Mouse (Mus musculus): ENCODE results near the gene A430033K04Rik. TPM values are rescaled to one million over a fixed set of nuclear protein-coding genes. Genes with fewer than 3 reads are reported as not detected.
A peak's percentile ranks its signal among the peaks of the same experiment; 100 is the strongest.

The A430033K04Rik gene
- polyA plus RNA-seq, 1 experiment from 2014 or later: 13.4 TPM

GRCm38 (mm10) chr5:138657854-138658253, 35.2 kb downstream of the A430033K04Rik start:
- H3K4me1 ChIP-seq: no peaks in the 10 kb centered on the region
- no peaks in the 10 kb centered on the region for H3K9me3 ChIP-seq (replicated peaks)
- no peaks in the 10 kb centered on the region for H3K27me3 ChIP-seq (ENCODE audit: low read depth, poor library complexity, severe bottlenecking)
- H3K4me3 ChIP-seq: no peak overlapping the region
- peak; percentile 36 for DNase-seq (ENCODE audit: low spot score)
- H3K27ac ChIP-seq: no peak overlapping the region
- no peaks in the 10 kb centered on the region for H3K36me3 ChIP-seq
- WGBS: 40% methylated on average over 6 of the region's 6 CpGs

DNA sequence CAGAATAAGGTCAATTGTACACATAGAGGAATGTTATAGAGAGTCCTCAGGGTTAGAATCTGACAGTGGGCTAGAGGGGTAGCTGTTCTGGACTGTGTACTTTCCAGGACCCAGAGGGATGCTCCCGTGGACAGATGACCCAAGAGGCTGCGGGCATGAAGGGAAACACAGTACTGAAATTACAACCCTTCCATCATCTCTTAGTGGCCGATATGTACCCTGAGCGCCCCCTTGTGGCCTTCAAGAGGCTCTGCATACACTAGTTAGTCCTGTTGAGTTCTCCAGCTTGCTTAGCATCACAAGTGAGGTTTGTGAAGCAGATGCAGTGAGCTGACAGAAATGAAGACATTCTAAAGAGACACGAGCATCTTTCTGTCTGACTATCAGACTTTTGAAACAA, 36.3 kb downstream of the A430033K04Rik start:
- Histone ChIP-seq H3K36me3 (no peaks in the 10 kb centered on the region), H3K27me3 (ENCODE audit: low read depth, poor library complexity, severe bottlenecking) (no peaks in the 10 kb centered on the region), H3K27ac (no peak overlapping the region), H3K4me3 (no peak overlapping the region), H3K4me1 (no peaks in the 10 kb centered on the region), H3K9me3 (replicated peaks) (no peaks in the 10 kb centered on the region)
- peak; percentile 77 for DNase-seq (ENCODE audit: low spot score)
- 15% methylated on average over 5 of the region's 5 CpGs for WGBS

DNA sequence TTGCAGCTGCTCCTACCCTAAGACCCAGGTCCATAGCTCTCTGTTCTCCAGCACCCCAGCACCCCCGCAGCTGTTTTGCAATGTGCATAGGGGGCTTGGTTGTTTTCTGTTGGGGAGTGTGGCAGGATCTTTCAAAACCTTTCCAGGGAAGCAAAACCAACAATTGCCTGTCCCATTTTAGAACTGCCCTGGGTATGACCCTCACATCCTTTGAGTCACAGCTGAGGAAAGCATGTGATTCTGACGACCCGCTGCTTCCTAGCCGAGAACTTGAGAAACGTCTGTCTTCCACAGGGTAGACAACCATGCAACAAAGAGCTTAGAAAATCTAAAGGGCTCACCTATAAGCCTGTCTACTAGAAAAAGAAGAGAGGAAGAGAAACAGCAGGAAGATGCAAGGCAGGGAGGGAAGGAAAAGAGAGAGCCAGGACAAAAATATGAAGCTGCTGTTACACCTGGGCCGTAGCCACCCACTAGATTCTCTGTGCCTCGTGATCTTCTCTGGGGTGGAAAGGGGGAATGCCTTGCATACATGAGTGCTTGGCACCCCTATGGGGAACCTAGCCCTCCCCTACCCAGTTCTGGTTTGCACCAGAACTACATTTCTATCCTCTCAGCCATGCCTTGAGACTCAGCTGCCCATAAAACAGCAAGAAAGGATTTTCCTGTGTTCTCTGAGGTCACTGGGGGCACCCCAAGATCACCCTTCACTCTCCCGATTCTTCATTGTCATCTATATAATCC, 60.5 kb downstream of the A430033K04Rik start:
- no peaks in the 10 kb centered on the region for H3K27me3 ChIP-seq (ENCODE audit: low read depth, poor library complexity, severe bottlenecking)
- no peak overlapping the region for H3K4me3 ChIP-seq
- H3K4me1 ChIP-seq: no peaks in the 10 kb centered on the region
- H3K27ac ChIP-seq: no peak overlapping the region
- no peaks in the 10 kb centered on the region for H3K9me3 ChIP-seq (replicated peaks)
- DNase-seq (ENCODE audit: low spot score): no peak
- WGBS: 74% methylated on average over 8 of the region's 8 CpGs
- H3K36me3 ChIP-seq: no peaks in the 10 kb centered on the region

DNA sequence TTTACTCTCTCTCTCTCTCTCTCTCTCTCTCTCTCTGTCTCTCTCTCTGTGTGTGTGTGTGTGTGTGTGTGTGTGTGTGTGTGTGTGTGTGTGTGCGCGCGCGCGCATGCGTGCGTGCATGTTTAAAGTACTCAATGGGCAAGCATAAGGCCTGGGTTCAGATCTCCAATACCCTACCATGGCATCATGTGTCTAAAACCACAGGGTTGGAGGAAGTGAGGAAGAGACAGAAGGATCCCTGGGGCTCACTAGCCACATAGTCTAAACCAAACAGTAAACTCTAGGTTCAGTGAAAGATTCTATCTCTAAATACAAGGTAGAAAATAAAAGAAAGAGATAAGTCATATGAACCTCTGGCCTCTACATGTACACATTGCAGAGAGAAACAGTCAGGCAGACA, 61.2 kb downstream of the A430033K04Rik start:
- Histone ChIP-seq H3K4me1 (no peaks in the 10 kb centered on the region), H3K27me3 (ENCODE audit: low read depth, poor library complexity, severe bottlenecking) (no peaks in the 10 kb centered on the region)

GRCm38 (mm10) chr5:138687453-138687852, 64.8 kb downstream of the A430033K04Rik start:
- 69% methylated on average over 5 of the region's 5 CpGs for WGBS
- DNase-seq (ENCODE audit: low spot score): no peak
- Histone ChIP-seq H3K36me3 (no peaks in the 10 kb centered on the region), H3K9me3 (replicated peaks) (no peaks in the 10 kb centered on the region), H3K4me1 (no peaks in the 10 kb centered on the region), H3K27ac (no peak overlapping the region), H3K27me3 (ENCODE audit: low read depth, poor library complexity, severe bottlenecking) (no peaks in the 10 kb centered on the region), H3K4me3 (no peak overlapping the region)

More for the DNA sequence above, 61.2 kb downstream of the A430033K04Rik start:
- no peak for DNase-seq (ENCODE audit: low spot score)
- 96% methylated on average over 7 of the region's 7 CpGs for whole genome bisulfite sequencing
- H3K4me3 ChIP-seq: no peak overlapping the region
- H3K27ac ChIP-seq: no peak overlapping the region
- H3K36me3 ChIP-seq: no peaks in the 10 kb centered on the region
- H3K9me3 ChIP-seq (replicated peaks): no peaks in the 10 kb centered on the region

GRCm38 (mm10) chr5:138689254-138689653, 66.6 kb downstream of the A430033K04Rik start:
- Histone ChIP-seq H3K27ac (no peak overlapping the region), H3K9me3 (replicated peaks) (no peaks in the 10 kb centered on the region), H3K27me3 (ENCODE audit: low read depth, poor library complexity, severe bottlenecking) (no peaks in the 10 kb centered on the region), H3K4me1 (peaks cover 2% of the 10 kb centered on the region; the same call in 1 of the 2 replicates), H3K36me3 (no peaks in the 10 kb centered on the region), H3K4me3 (no peak overlapping the region)
- 75% methylated on average over 5 of the region's 5 CpGs for WGBS
- DNase-seq (ENCODE audit: low spot score): no peak

DNA sequence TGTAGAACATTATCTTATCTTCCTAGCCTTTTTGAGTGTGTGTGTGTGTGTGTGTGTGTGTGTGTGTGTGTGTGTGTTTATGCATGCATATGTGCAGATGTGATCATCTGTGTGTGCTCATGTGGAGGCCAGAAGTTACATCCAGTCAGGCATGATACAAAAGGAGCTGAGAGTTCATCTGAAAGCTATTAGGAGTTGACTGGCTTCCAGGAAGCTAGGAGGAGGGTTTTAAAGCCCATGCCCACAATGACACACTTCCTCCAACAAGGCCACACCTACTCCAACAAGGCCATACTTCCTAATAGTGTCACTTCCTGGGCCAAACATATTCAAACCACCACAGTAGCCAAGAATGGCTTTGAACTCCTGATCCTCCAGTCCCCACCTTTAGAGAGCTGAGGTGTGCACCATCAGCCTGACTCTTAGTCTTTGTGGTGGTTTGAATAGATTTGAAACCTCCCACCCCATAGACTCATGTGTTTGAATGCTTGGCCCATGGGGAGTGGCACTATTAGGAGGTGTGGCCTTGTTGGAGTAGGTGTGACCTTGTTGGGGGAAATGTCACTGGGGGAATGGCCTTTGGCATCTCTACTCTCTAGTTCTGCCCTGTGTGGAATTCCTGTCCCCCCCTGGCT, 70.4 kb downstream of the A430033K04Rik start:
- no peak for DNase-seq (ENCODE audit: low spot score)
- H3K4me1 ChIP-seq: peaks cover 8% of the 10 kb centered on the region; the same call in 1 of the 2 replicates
- no peak overlapping the region for H3K4me3 ChIP-seq
- no peak overlapping the region for H3K27ac ChIP-seq
- H3K9me3 ChIP-seq (replicated peaks): no peaks in the 10 kb centered on the region
- no peaks in the 10 kb centered on the region for H3K27me3 ChIP-seq (ENCODE audit: low read depth, poor library complexity, severe bottlenecking)
- H3K36me3 ChIP-seq: no peaks in the 10 kb centered on the region

DNA sequence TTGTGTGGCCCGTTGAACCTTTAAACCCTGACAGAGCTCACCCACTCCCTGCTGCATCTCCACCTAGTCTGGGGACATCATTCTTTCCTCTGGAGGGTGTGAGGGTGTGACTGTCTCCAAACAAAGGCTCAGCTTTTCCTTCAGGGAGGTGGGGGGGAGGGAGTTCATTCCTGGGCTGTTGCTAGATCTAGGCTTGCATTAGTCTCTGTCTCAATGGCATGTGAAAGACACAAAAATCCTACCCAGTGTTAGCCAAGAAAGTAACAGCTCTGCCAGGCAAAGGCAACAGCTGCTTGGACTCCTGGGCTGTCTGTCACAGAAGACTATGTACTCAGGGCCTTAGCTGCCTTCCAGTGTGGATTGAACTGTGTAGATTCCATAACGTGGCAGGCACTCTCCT, 71.4 kb downstream of the A430033K04Rik start:
- Histone ChIP-seq H3K9me3 (replicated peaks) (no peaks in the 10 kb centered on the region), H3K27me3 (ENCODE audit: low read depth, poor library complexity, severe bottlenecking) (no peaks in the 10 kb centered on the region), H3K4me3 (no peak overlapping the region), H3K4me1 (peaks cover 8% of the 10 kb centered on the region; the same call in 1 of the 2 replicates), H3K27ac (no peak overlapping the region), H3K36me3 (no peaks in the 10 kb centered on the region)
- DNase-seq (ENCODE audit: low spot score): no peak
- 64% methylated on average over 2 of the region's 2 CpGs for WGBS

DNA sequence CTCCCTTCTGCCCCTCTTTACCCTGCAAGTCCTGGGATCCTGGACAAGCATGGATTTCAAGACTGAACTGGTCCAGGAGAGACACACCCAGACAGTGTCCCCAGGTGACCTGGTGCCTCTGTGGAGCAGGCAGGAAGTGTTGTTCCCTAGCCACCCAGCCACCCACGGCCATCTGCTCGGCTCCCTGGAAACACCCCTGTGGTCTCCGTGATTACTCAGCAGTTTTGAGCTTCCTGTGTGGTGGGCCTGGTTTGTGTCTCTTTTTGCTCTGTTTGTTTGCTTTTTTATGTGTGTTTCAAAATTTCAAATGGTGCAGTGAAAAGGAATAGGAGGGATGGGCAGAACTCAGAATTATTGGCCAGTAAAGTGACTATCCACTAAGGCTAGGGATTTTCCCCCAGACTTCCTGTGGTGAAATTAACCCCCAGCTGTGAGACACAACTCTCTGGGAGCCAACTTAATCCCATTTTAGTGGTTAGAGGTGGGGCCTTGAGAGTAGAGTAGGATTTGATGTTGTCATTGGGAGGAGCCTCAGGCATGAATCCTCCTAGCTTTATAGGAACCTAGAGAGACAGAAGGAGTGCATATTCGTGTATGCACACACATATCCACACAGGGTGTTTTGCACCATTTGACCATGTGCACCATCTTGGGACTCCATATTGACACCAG, 72.0 kb downstream of the A430033K04Rik start:
- no peaks in the 10 kb centered on the region for H3K36me3 ChIP-seq
- WGBS: 55% methylated on average over 4 of the region's 4 CpGs
- DNase-seq (ENCODE audit: low spot score): no peak

DNA sequence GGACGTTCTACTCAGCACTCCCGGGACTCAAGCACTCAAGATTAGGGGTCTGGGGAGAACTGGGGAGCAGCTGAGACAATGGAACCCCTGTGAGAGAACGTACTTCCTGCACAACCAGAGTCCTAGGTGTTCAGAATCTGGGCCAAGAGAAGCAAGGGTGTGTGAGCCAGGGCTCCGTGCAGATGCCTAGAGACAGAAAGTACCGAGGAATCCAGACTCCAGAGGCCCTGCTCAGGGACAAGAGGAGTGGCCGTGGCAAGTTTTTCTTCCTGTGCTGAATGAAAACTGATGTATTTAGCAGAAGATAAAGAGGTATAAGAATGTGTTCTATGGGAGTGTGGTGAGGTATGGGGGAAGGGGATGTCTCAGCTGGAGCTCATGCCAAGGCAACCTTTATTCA, 74.8 kb downstream of the A430033K04Rik start:
- H3K27ac ChIP-seq: no peak overlapping the region
- WGBS: 88% methylated on average over 6 of the region's 6 CpGs
- no peaks in the 10 kb centered on the region for H3K36me3 ChIP-seq
- no peaks in the 10 kb centered on the region for H3K9me3 ChIP-seq (replicated peaks)
- no peak overlapping the region for H3K4me3 ChIP-seq
- DNase-seq (ENCODE audit: low spot score): no peak
- H3K27me3 ChIP-seq (ENCODE audit: low read depth, poor library complexity, severe bottlenecking): no peaks in the 10 kb centered on the region
- peaks cover 8% of the 10 kb centered on the region; the same call in 1 of the 2 replicates for H3K4me1 ChIP-seq

More for the DNA sequence above, 72.0 kb downstream of the A430033K04Rik start:
- Histone ChIP-seq H3K27ac (no peak overlapping the region), H3K27me3 (ENCODE audit: low read depth, poor library complexity, severe bottlenecking) (no peaks in the 10 kb centered on the region), H3K4me1 (peaks cover 8% of the 10 kb centered on the region; the same call in 1 of the 2 replicates), H3K4me3 (no peak overlapping the region), H3K9me3 (replicated peaks) (no peaks in the 10 kb centered on the region)

Small RNA genes within 50 kb of the gene (microRNA-seq; reads per million reads assigned to microRNA genes)
- not detected for gene Gm24082

Other genes with a start within 250 kb of the A430033K04Rik start
- 34.5 and 45.1 TPM in 2 replicates for gene Zfp157, start 181.4 kb upstream of the A430033K04Rik start, polyA plus RNA-seq (2016; fragmentation: Nextera tagmentation; extraction: Ambion mirVana)
- not detected in 2 replicates for gene 1700123K08Rik, start 58.1 kb upstream of the A430033K04Rik start, polyA plus RNA-seq (2016; fragmentation: Nextera tagmentation; extraction: Ambion mirVana)
- gene Zfp68, start 3.1 kb upstream of the A430033K04Rik start, polyA plus RNA-seq (2016; fragmentation: Nextera tagmentation; extraction: Ambion mirVana): 58.4 and 70.5 TPM in 2 replicates
- gene Fam20c, start 131.7 kb downstream of the A430033K04Rik start, polyA plus RNA-seq (2016; fragmentation: Nextera tagmentation; extraction: Ambion mirVana): 1.1 and 1.3 TPM in 2 replicates
- not detected in 2 replicates for gene Gm5294, start 197.2 kb downstream of the A430033K04Rik start, polyA plus RNA-seq (2016; fragmentation: Nextera tagmentation; extraction: Ambion mirVana)